Mouse (Mus musculus): ENCODE results near the gene Synj2.
A peak's percentile ranks its signal among the peaks of the same experiment; 100 is the strongest.
"Not testable (repeated sequence)": the region's sequence is repeated elsewhere in the genome, so short reads cannot be mapped to it uniquely, and the experiment has no call there.

Synj2 gene

DNA sequence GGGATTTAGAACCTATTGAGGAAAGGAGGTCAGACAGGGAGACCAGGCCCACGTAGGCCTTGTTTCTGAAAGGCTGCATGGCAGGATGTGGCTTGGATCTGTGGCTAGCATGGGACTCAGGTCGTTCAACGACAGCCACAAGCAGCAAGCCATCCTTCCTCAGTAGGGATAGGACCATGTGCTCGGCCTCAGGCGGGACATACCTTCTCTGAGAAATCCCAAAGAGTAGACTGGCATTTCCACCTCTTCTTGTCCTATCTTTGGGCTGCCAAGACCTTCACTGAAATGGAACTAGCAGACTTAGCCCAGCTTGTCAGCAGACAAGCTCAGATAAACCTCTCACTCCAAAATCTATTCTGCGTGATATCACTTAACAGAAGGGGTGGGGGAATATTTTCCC lies 62.6 kb downstream of the Synj2 start:
- DNase-seq = no peak

DNA sequence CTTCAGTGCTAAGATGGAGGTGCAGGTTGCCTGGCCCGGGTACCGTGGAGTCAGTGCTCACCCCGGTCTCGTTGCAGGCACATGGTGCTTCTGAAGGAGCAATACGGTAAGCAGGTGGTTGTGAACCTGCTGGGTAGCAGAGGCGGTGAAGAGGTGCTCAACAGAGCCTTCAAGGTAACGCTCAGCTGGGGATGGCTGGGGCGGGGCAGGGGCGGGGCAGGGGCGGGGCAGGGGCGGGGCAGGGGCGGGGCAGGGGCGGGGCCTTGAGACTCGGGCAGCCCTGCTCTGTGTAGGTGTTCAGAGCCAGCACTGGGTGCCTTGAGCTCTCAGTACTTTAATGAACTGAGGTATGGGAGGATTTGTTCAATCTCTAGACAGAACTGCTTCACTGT lies 64.2 kb downstream of the Synj2 start:
- DNase-seq = no peak

- peak; percentile 91 for DNase-seq
Measured at GRCm38 (mm10) chr17:6005638-6006471, 64.8 kb downstream of the Synj2 start.

- DNase-seq = no peak
Measured at GRCm38 (mm10) chr17:6007101-6007780, 66.2 kb downstream of the Synj2 start.

GRCm38 (mm10) chr17:6007902-6008301 lies 66.8 kb downstream of the Synj2 start:
- peak; percentile 62 for DNase-seq

DNA sequence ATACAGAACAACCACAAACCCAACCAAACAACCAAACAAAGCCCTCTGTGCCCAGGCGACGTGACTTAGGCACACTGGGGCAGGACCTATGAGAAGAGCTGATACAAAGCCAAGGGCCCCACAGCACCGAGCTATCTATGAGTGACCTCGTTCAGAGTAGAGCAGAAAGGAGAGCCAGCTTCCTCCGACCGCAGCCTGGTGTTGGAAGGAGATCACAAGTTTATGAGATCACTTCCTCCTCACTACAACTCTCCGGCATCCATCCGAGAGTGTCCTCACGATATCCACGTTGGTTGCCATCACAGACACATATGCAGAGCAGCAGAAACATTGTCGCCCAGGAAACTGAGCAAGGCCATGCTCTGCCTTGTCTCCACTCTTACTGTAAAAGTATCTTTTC lies 67.5 kb downstream of the Synj2 start:
- DNase-seq = no peak

- DNase-seq = no peak
Measured at GRCm38 (mm10) chr17:6009606-6010005, 68.5 kb downstream of the Synj2 start.

- no peak for DNase-seq
Measured at GRCm38 (mm10) chr17:6013079-6013478, 72.0 kb downstream of the Synj2 start.

GRCm38 (mm10) chr17:6014985-6015384 lies 73.9 kb downstream of the Synj2 start:
- no peak for DNase-seq

DNA sequence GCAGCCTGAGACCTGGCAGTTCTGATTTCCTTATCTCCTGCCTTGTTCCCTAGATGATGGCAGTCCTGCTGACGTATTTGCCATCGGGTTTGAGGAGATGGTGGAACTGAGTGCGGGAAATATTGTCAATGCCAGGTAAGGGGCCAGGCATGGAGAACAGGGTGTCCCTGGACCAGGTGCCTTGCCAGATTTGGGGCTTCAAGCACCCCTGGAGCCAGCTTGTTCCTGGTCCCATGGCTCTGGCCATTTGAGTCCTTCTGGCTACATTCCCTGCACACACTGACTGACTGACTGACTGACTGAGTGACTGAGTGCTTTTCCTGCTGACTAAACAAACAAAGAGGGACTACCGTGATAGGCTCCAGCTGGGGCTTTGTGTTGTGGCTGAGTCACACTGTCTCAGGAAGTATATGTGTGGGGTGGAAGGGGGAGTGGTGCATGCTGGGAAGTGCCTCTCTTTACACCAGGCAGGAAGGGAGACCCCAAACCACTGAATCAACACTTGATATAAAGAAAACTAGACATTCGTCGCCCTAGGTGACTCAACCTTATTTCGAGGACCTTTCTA lies 75.2 kb downstream of the Synj2 start:
- DNase-seq = no peak

DNA sequence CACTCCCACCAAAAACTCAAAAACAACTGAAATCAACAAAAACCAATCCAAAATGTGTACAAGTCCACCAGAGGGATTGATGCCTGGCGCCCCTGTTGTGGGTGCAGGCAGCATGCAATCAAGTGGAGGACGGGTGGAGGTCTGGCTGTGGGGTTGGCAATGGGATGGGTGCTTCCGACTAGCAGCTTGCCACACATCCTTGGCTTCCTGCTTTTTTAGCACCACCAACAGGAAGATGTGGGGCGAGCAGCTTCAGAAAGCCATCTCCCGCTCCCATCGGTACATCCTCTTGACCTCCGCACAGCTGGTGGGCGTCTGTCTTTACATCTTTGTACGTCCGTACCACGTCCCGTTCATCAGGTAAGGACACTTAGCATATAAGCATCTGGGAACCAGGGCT lies 76.2 kb downstream of the Synj2 start:
- no peak for DNase-seq

DNA sequence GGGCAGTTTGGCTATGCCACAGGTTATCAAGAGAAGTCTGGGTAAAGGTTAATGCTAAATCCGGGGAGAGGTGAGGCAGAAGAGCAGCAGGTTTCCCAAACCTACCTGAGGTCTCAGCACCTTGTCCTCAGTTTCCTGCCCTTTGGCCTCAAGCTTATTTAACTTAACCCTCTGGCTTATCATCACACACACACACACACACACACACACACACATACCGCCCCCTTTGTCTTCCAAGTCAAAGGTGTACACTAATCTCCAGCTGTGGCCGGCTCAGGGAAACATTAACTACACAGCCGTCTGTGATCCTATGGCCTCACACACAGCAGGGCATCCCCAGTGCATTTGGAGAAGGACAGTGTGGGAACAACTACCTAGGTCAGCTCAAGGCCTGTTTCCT lies 77.3 kb downstream of the Synj2 start:
- DNase-seq = no peak

GRCm38 (mm10) chr17:6019776-6020175 lies 78.7 kb downstream of the Synj2 start:
- DNase-seq = no peak

DNA sequence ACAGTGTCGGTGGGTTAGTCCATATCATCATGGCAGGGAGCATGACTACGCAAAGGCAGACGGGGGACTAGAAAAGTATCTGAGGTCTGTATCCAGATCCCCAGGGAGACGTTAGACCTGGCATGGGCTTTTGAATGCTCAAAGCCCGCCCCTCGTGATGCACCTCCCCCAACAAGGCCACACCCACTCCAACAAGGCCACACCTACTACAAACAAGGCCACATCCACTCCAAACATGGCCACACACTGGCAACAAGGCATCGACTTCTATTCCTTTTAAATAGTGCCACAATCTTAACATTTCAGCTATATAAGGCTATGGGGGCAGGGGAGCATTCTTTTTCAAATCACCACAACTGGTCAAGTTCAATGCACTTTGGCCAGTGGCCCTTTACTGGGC lies 79.6 kb downstream of the Synj2 start:
- DNase-seq = no peak

DNA sequence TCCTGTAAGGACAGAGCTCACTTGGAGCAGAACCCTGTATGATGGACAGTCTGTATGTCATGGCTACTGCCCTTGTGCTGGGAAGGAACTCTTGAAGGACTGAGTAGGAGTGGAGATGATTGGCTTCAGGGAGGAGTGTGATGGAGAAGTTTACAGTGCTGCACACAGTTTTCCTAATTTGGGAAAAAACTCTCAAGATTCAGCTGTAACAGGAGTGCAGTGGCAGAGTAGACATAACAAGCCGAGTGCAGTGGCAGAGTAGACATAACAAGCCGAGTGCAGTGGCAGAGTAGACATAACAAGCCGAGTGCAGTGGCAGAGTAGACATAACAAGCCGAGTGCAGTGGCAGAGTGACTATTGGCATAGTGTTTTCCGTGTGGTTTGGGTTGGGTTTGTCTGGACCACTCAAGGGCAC lies 80.3 kb downstream of the Synj2 start:
- DNase-seq = not testable (repeated sequence)

GRCm38 (mm10) chr17:6025831-6026230 lies 84.8 kb downstream of the Synj2 start:
- DNase-seq = no peak

- DNase-seq = no peak
Measured at GRCm38 (mm10) chr17:6035661-6036060, 94.6 kb downstream of the Synj2 start.

GRCm38 (mm10) chr17:6036458-6036857 lies 95.4 kb downstream of the Synj2 start:
- no peak for DNase-seq

GRCm38 (mm10) chr17:6036872-6037271 lies 95.8 kb downstream of the Synj2 start:
- no peak for DNase-seq

DNA sequence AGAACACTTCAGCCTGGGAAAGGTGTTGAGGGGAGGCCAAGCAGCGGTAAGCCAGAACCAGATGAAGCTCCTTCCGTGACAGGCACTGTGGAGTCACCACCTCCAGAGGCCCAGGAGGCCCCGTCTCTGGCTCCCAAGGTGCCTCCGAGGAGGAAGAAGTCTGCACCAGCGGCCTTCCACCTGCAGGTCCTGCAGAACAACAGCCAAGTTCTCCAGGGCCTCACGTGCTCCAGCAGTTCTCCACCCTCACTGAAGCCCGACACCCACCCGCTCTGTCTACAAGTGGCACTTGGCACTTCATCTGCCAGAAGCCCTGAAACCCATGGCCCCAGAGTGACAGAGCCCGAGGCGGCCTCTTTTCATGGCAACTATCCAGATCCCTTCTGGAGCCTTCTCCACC lies 96.4 kb downstream of the Synj2 start:
- DNase-seq = no peak

GRCm38 (mm10) chr17:6052801-6053200 lies 111.7 kb downstream of the Synj2 start:
- no peak for DNase-seq

DNA sequence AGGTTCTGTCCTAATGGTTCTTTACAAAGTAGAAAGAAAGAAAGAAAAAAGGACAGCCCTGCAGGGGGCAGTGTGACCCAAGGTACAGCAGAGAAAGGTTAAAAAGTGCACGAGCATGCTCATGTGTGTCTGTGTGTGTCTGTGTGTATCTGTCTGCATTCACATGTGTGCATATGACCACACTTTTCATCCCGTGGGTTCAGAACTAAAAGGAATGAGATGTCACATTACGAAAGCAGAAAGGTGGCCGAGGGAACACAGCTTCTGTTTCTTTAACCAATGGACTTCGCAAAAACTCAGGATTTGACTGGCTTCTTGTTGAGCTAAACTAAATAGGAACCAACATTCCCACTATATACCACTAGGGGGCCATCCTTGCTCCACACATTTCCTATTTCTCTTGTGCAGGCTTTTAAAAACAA lies 113.9 kb downstream of the Synj2 start:
- no peak for DNase-seq

DNA sequence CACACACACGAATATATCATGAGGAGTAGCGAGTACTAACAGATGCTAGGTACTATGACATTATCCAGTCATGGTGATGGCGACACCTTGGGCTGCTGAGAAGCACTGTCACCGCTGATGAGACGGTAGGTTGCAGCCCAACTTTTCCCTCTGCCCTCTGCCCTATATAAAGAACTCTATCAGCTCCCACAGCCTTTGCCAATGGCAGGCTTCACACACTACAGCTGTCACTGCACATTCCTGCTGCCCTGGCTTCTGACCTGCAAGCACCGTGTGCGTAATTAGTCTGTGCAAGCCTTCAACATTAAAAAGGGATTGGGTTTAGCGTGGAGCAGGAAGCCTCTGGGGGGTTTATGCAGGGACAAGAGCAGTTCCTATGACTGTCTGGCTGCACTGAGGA lies 121.7 kb downstream of the Synj2 start:
- no peak for DNase-seq

DNA sequence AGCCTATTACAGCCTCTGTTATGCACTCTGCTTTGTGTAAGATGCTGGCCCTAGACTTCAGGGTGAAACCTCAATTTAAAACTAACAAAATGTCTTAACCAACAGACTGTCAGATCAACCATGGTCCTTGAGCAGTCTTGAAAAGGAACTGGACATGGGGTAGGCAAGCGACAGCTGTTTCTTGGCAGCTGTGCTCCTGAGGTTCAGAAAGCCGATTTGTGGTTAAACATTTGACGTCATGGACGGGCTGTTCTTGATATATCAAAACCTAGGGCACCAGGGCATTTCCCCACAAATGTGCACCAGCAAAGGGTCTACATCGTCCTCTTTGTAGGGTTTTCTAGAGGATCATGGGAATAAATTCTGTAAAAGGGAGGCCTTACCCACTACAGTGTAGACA lies 122.5 kb downstream of the Synj2 start:
- DNase-seq = no peak
